Mouse (Mus musculus) bone marrow, adult 2 months (tissue): Measurements from ENCODE around the gene Vcp. TPM values are rescaled to one million over a fixed set of nuclear protein-coding genes. Genes with fewer than 3 reads are reported as not detected.

Experiments used
- H3K27ac ChIP-seq: fragments of 200-500 bp; 2 replicates; pipeline ENCODE4 v1.5.1; 2012; ENCODE audit warnings: low read depth, mild to moderate bottlenecking, control low read depth, inconsistent platforms, low read length; ENCODE audit not compliant: control insufficient read depth, poor library complexity, insufficient read depth
- H3K4me1 ChIP-seq: fragments of 200-500 bp; 2 replicates; pipeline ENCODE4 v1.6.1; 2011; ENCODE audit warnings: low read length; ENCODE audit not compliant: control insufficient read depth, insufficient read depth
- H3K4me3 ChIP-seq: fragments of 200-500 bp; replicated peaks from 2 replicates; pipeline ENCODE3; 2011; ENCODE audit warnings: mild to moderate bottlenecking, low read depth, low read length, control low read depth; ENCODE audit not compliant: control insufficient read depth
- CTCF ChIP-seq: fragments of 200-500 bp; IDR thresholded peaks from 2 replicates; pipeline ENCODE4 v1.5.1; 2011; ENCODE audit warnings: low read length, control low read depth; ENCODE audit not compliant: control insufficient read depth, insufficient read depth
- POLR2A ChIP-seq: fragments of 200-500 bp; IDR thresholded peaks from 2 replicates; pipeline ENCODE4 v1.6.1; 2011; ENCODE audit warnings: low read depth, mild to moderate bottlenecking, control low read depth, low read length, borderline replicate concordance; ENCODE audit not compliant: control insufficient read depth
- WGBS: fragments of 180-500 bp; shearing (Covaris S2); methylation state at CpG from one replicate; pipeline ENCODE4 v1.1.7; 2018; 5-methylcytosine and 5-hydroxymethylcytosine counted together
- polyA plus RNA-seq: library from polyadenylated mRNA; stranded (reverse); fragments of >200 nt; gene quantifications from 2 replicates; pipeline ENCODE4 v1.2.4, GENCODE M21; 2011; ENCODE audit warnings: low replicate concordance; ENCODE audit not compliant: missing spikeins, insufficient read depth, insufficient read length

Gene Vcp
- polyA plus RNA-seq, 1 experiment, result 93.9 TPM

- no peak for TF ChIP-seq POLR2A
- TF ChIP-seq CTCF, result no peak
- Histone ChIP-seq H3K27ac (no peak overlapping the region), H3K4me3 (no peak overlapping the region), H3K4me1 (no peaks in the 10 kb centered on the region; the same call in 1 of the 2 replicates)
- 90% methylated on average over 3 of the region's 3 CpGs for WGBS
Observed at GRCm38 (mm10) chr4:42955200-42955599, 45.1 kb downstream of the Vcp start.

GRCm38 (mm10) chr4:42954297-42954696, 46.0 kb downstream of the Vcp start:
- no peaks in the 10 kb centered on the region; the same call in 1 of the 2 replicates for H3K4me1 ChIP-seq
- TF ChIP-seq POLR2A (no peak), CTCF (peak; percentile 77)
- 18% methylated on average over 10 of the region's 10 CpGs for WGBS
- no peak overlapping the region for H3K27ac ChIP-seq
- H3K4me3 ChIP-seq, result no peak overlapping the region

- H3K4me3 ChIP-seq, result no peak overlapping the region
- no peak overlapping the region for H3K27ac ChIP-seq
- TF ChIP-seq CTCF (no peak), POLR2A (no peak)
- 74% methylated on average over 10 of the region's 10 CpGs for WGBS
- H3K4me1 ChIP-seq, result no peaks in the 10 kb centered on the region; the same call in 1 of the 2 replicates
Observed at GRCm38 (mm10) chr4:42953435-42954094, 46.7 kb downstream of the Vcp start.

DNA sequence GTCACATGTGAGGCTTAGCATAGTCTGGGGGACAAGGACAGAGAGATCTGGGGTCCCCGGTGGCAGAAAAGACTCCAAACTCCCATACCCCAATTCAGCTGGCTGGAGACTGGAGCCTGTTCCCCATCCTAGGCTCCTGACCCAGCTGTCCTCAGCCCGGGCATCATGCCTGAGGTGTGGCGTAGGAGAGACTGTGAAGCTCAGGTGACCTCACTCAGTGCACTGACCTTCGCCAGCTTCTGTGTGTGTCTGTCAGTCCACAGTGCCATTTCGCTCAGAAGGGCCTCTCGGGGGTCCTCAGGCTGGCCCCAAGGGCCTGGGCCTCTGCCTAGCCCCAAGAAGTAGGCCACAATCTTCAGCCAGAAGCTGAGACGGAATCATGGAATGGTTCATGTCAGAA, 47.7 kb downstream of the Vcp start:
- Histone ChIP-seq H3K4me3 (no peak overlapping the region), H3K4me1 (no peaks in the 10 kb centered on the region; the same call in 1 of the 2 replicates), H3K27ac (no peak overlapping the region)
- no peak for TF ChIP-seq CTCF
- no peak for TF ChIP-seq POLR2A
- WGBS, result 85% methylated on average over 7 of the region's 7 CpGs

GRCm38 (mm10) chr4:42951206-42952195, 48.8 kb downstream of the Vcp start:
- WGBS, result 47% methylated on average over 11 of the region's 11 CpGs
- Histone ChIP-seq H3K4me3 (no peak overlapping the region), H3K27ac (no peak overlapping the region), H3K4me1 (no peaks in the 10 kb centered on the region; the same call in 1 of the 2 replicates)
- no peak for TF ChIP-seq CTCF
- TF ChIP-seq POLR2A, result no peak

- Histone ChIP-seq H3K4me3 (peak overlapping the region; percentile 62), H3K4me1 (no peaks in the 10 kb centered on the region; the same call in 1 of the 2 replicates), H3K27ac (peak overlapping the region; percentile 69)
- 5% methylated on average over 24 of the region's 27 CpGs for WGBS
- TF ChIP-seq POLR2A, result no peak; the same call in 1 of the 2 replicates
- TF ChIP-seq CTCF, result no peak
Observed at GRCm38 (mm10) chr4:42950065-42950558, 50.2 kb downstream of the Vcp start.

- Histone ChIP-seq H3K4me3 (peak within 1 kb of the TSS; percentile 62), H3K27ac (peak within 1 kb of the TSS; percentile 69), H3K4me1 (no peaks in the 10 kb centered on the region; the same call in 1 of the 2 replicates)
- WGBS, result under 1% methylated on average over 38 of the region's 39 CpGs
- TF ChIP-seq POLR2A (no peak), CTCF (no peak)
Observed at GRCm38 (mm10) chr4:42949676-42950051, 50.6 kb downstream of the Vcp start, which contains the start of gene Dnajb5. TSS of gene Dnajb5 (plus strand) at chr4:42949814.

GRCm38 (mm10) chr4:42949051-42949675, 51.1 kb downstream of the Vcp start:
- Histone ChIP-seq H3K27ac (no peak overlapping the region), H3K4me1 (no peaks in the 10 kb centered on the region; the same call in 1 of the 2 replicates), H3K4me3 (peak overlapping the region; percentile 45)
- WGBS, result 11% methylated on average over 14 of the region's 14 CpGs
- TF ChIP-seq CTCF (no peak), POLR2A (no peak)

- H3K4me3 ChIP-seq, result no peak overlapping the region
- TF ChIP-seq CTCF (no peak), POLR2A (no peak)
Observed at GRCm38 (mm10) chr4:42948527-42948926, 51.8 kb downstream of the Vcp start.

More at GRCm38 (mm10) chr4:42948527-42948926, 51.8 kb downstream of the Vcp start:
- Histone ChIP-seq H3K27ac (no peak overlapping the region), H3K4me1 (no peaks in the 10 kb centered on the region; the same call in 1 of the 2 replicates)
- 42% methylated on average over 13 of the region's 13 CpGs for WGBS
